Mouse (Mus musculus) liver, embryonic 12.5 days (tissue): ENCODE measurements around the gene Gm43738. TPM values are rescaled to one million over a fixed set of nuclear protein-coding genes. Genes with fewer than 3 reads are reported as not detected.

ENCODE experiments used
- ATAC-seq: fragments of 200-750 bp; cut with Nextera tagmentation; 2 replicates; pipeline ENCODE4 v1.8.0; 2017; ENCODE audit warnings: moderate number of reproducible peaks, mild to moderate bottlenecking, moderate library complexity
- H3K27ac ChIP-seq: fragments of 300-500 bp; sonication (generic); 2 replicates; pipeline ENCODE4 v1.5.1; 2016; ENCODE audit warnings: mild to moderate bottlenecking
- H3K27me3 ChIP-seq: fragments of 300-500 bp; sonication (generic); replicated peaks from 2 replicates; pipeline ENCODE4 v1.6.1; 2016; ENCODE audit warnings: mild to moderate bottlenecking, moderate library complexity
- H3K36me3 ChIP-seq: fragments of 300-500 bp; sonication (generic); 2 replicates; pipeline ENCODE4 v1.6.1; 2016; ENCODE audit warnings: mild to moderate bottlenecking, moderate library complexity
- H3K4me1 ChIP-seq: fragments of 300-500 bp; sonication (generic); 2 replicates; pipeline ENCODE4 v1.6.1; 2016
- H3K4me2 ChIP-seq: fragments of 300-500 bp; sonication (generic); 2 replicates; pipeline ENCODE4 v1.6.1; 2016; ENCODE audit warnings: mild to moderate bottlenecking, moderate library complexity
- H3K4me3 ChIP-seq: fragments of 300-500 bp; sonication (generic); 2 replicates; pipeline ENCODE4 v1.5.1; 2016; ENCODE audit warnings: mild to moderate bottlenecking, moderate library complexity
- H3K9ac ChIP-seq: fragments of 300-500 bp; sonication (generic); 2 replicates; pipeline ENCODE4 v1.6.1; 2016; ENCODE audit warnings: mild to moderate bottlenecking, moderate library complexity
- H3K9me3 ChIP-seq: fragments of 300-500 bp; sonication (generic); replicated peaks from 2 replicates; pipeline ENCODE4 v1.6.1; 2016; ENCODE audit warnings: mild to moderate bottlenecking, moderate library complexity
- WGBS: fragments of 180-500 bp; shearing (Covaris S2); methylation state at CpG from one replicate; pipeline ENCODE4 v1.1.7; 2016; ENCODE audit not compliant: insufficient replicate concordance; 5-methylcytosine and 5-hydroxymethylcytosine counted together
- polyA plus RNA-seq: library from polyadenylated mRNA; unstranded; fragments of >200 nt; fragmentation: Nextera tagmentation; extraction: Ambion mirVana; gene quantifications from 2 replicates; pipeline ENCODE4 v1.2.1, GENCODE M21; 2016

The Gm43738 gene
- polyA plus RNA-seq, 1 experiment from 2014 or later = 0.06 TPM

GRCm38 (mm10) chr3:89131816-89132215, 30.9 kb upstream of the Gm43738 start:
- H3K27ac ChIP-seq = peak overlapping the region; percentile 97
- no peaks in the 10 kb centered on the region for H3K9me3 ChIP-seq
- no peak for ATAC-seq
- peak overlapping the region; percentile 84 for H3K4me2 ChIP-seq
- peaks cover 84% of the 10 kb centered on the region for H3K4me1 ChIP-seq
- WGBS = 30% methylated on average over 4 of the region's 4 CpGs
- no peaks in the 10 kb centered on the region for H3K36me3 ChIP-seq
- H3K4me3 ChIP-seq = peak overlapping the region; percentile 54
- peak overlapping the region; percentile 74 for H3K9ac ChIP-seq
- no peaks in the 10 kb centered on the region for H3K27me3 ChIP-seq

- Histone ChIP-seq H3K4me3 (no peak overlapping the region), H3K4me1 (peaks cover 70% of the 10 kb centered on the region), H3K27ac (peak overlapping the region; percentile 48), H3K9ac (no peak overlapping the region), H3K36me3 (no peaks in the 10 kb centered on the region), H3K4me2 (no peak overlapping the region), H3K27me3 (no peaks in the 10 kb centered on the region), H3K9me3 (no peaks in the 10 kb centered on the region)
- 81% methylated on average over 3 of the region's 3 CpGs for WGBS
- no peak for ATAC-seq
Measured at GRCm38 (mm10) chr3:89129908-89130307, 29.0 kb upstream of the Gm43738 start.

DNA sequence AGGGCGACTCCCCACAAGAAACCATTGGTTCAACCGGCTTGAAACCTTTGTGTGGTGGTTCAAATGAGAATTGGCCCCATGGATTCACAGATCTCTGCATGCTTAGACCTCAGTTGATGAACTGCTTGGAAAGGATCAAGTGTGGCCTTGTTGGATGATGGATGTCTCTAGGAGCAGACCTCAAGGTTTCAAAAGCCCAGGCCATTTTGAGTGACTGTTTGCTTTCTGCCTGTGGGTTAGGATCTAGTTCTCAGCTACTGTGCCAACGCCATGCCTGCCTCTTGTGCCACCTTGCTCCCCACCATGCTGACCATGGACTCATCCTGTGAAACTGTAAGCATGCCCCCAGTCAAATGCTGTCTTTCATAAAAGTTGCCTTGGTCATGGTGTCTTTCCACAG, 25.1 kb upstream of the Gm43738 start:
- peaks cover 48% of the 10 kb centered on the region for H3K4me1 ChIP-seq
- no peak overlapping the region for H3K4me3 ChIP-seq
- ATAC-seq = no peak
- no peak overlapping the region for H3K9ac ChIP-seq
- no peak overlapping the region for H3K4me2 ChIP-seq
- no peaks in the 10 kb centered on the region for H3K9me3 ChIP-seq
- H3K27ac ChIP-seq = no peak overlapping the region
- WGBS = 88% methylated on average over 3 of the region's 3 CpGs
- no peaks in the 10 kb centered on the region for H3K36me3 ChIP-seq
- no peaks in the 10 kb centered on the region for H3K27me3 ChIP-seq

GRCm38 (mm10) chr3:89124241-89124640, 23.3 kb upstream of the Gm43738 start:
- H3K27ac ChIP-seq = no peak overlapping the region
- 67% methylated on average over 3 of the region's 3 CpGs for WGBS
- H3K27me3 ChIP-seq = no peaks in the 10 kb centered on the region
- H3K9me3 ChIP-seq = no peaks in the 10 kb centered on the region
- no peak overlapping the region for H3K9ac ChIP-seq
- H3K4me1 ChIP-seq = peaks cover 32% of the 10 kb centered on the region
- H3K4me2 ChIP-seq = no peak overlapping the region
- no peak overlapping the region for H3K4me3 ChIP-seq
- H3K36me3 ChIP-seq = no peaks in the 10 kb centered on the region
- ATAC-seq = no peak

DNA sequence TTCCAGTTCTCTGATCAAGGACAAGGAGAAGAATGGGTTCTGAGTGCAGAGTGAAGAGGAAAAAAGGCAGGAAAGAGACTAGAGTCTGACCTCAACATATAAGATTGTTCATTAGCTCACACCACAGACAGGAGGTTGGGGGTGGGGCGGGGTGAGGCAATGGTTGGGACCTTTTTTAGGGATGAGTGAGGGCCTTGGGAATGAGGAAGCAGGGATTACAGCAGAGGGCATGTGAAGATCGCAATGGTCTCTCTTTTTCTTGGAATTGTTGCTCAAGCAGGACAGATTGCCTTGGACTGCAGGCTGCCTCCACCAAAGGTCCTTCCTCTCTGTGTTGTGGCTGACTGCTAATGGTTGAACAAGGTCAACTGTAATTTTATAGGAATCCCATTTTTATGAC, 22.4 kb upstream of the Gm43738 start:
- H3K4me2 ChIP-seq = no peak overlapping the region
- H3K27me3 ChIP-seq = no peaks in the 10 kb centered on the region
- H3K9me3 ChIP-seq = no peaks in the 10 kb centered on the region
- 60% methylated on average over 2 of the region's 2 CpGs for WGBS
- H3K27ac ChIP-seq = no peak overlapping the region
- ATAC-seq = no peak
- no peak overlapping the region for H3K4me3 ChIP-seq
- H3K9ac ChIP-seq = no peak overlapping the region
- H3K4me1 ChIP-seq = peaks cover 22% of the 10 kb centered on the region
- no peaks in the 10 kb centered on the region for H3K36me3 ChIP-seq

DNA sequence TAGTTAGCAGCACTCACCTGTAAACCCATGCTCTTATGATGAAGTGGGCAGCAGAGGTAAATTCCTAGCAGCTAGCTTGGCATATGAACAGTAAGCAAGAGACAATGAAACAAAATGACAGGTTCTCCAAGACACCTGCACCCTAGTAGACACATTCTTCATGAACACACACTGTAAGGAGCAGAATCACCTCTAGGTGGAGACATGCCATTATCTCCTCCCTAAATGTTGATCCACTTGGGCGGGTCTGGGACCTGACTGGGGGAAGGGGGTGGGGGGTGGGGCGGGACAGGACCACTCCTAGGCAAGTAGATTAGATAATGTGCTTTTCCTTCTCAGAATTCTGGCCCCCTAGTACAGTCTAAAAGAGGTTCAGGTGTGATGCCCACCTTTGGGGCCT, 14.6 kb upstream of the Gm43738 start:
- peak; percentile 89 for ATAC-seq
- peak overlapping the region; percentile 49 for H3K9ac ChIP-seq
- peak overlapping the region; percentile 69 for H3K27ac ChIP-seq
- H3K27me3 ChIP-seq = 0 out of 2 replicates have a peak, but pooled peaks cover 3% of the 10 kb centered on the region
- WGBS = 4% methylated on average over 2 of the region's 2 CpGs
- no peaks in the 10 kb centered on the region for H3K36me3 ChIP-seq
- H3K4me2 ChIP-seq = peak overlapping the region; percentile 38
- no peak overlapping the region; the same call in 1 of the 2 replicates for H3K4me3 ChIP-seq
- no peaks in the 10 kb centered on the region for H3K9me3 ChIP-seq
- H3K4me1 ChIP-seq = peaks cover 34% of the 10 kb centered on the region

DNA sequence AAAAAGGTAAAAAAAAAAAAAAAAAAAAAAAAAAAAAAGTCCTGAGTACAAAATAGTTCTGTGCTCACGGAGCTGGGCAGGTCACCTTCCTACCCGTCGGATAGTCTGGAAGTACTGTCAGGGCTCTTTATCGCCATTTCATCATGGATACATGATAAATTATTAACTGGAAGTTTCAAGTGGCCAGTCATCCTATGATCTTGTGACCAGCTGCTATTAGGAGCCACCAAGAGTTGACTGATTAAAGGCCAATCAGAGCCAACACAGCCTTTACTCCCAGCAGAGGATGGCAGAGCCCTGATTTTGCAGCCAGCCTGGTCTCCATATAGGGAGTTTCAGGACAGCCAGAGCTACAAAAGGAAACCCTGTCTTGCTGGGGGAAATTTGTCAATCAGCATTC, 12.2 kb upstream of the Gm43738 start:
- no peak overlapping the region for H3K4me3 ChIP-seq
- H3K4me2 ChIP-seq = no peak overlapping the region
- 69% methylated on average over 4 of the region's 4 CpGs for WGBS
- H3K27me3 ChIP-seq = 0 out of 2 replicates have a peak, but pooled peaks cover 3% of the 10 kb centered on the region
- no peak for ATAC-seq
- H3K9me3 ChIP-seq = no peaks in the 10 kb centered on the region
- peaks cover 34% of the 10 kb centered on the region for H3K4me1 ChIP-seq
- no peaks in the 10 kb centered on the region for H3K36me3 ChIP-seq
- H3K9ac ChIP-seq = no peak overlapping the region
- H3K27ac ChIP-seq = no peak overlapping the region

- peaks cover 10% of the 10 kb centered on the region for H3K4me1 ChIP-seq
- H3K9ac ChIP-seq = no peak overlapping the region
- H3K4me2 ChIP-seq = no peak overlapping the region
- no peaks in the 10 kb centered on the region for H3K9me3 ChIP-seq
- 0 out of 2 replicates have a peak, but pooled peaks cover 3% of the 10 kb centered on the region for H3K27me3 ChIP-seq
- WGBS = 52% methylated on average over 1 of the region's 1 CpGs
- no peak for ATAC-seq
- H3K4me3 ChIP-seq = no peak overlapping the region
- no peaks in the 10 kb centered on the region for H3K36me3 ChIP-seq
- H3K27ac ChIP-seq = no peak overlapping the region
Measured at GRCm38 (mm10) chr3:89108146-89108545, 7.2 kb upstream of the Gm43738 start.

- Histone ChIP-seq H3K9me3 (no peaks in the 10 kb centered on the region), H3K9ac (no peak overlapping the region), H3K4me1 (peaks cover 16% of the 10 kb centered on the region), H3K4me2 (no peak overlapping the region), H3K4me3 (no peak overlapping the region), H3K27me3 (0 out of 2 replicates have a peak, but pooled peaks cover 3% of the 10 kb centered on the region), H3K36me3 (no peaks in the 10 kb centered on the region), H3K27ac (no peak overlapping the region)
- WGBS = 57% methylated on average over 3 of the region's 3 CpGs
- ATAC-seq = no peak
Measured at GRCm38 (mm10) chr3:89107545-89107944, 6.6 kb upstream of the Gm43738 start.

GRCm38 (mm10) chr3:89106881-89107280, 6.0 kb upstream of the Gm43738 start:
- no peak overlapping the region for H3K4me2 ChIP-seq
- ATAC-seq = no peak
- H3K36me3 ChIP-seq = no peaks in the 10 kb centered on the region
- peak overlapping the region; percentile 37 for H3K27ac ChIP-seq
- no peaks in the 10 kb centered on the region for H3K9me3 ChIP-seq
- no peak overlapping the region for H3K4me3 ChIP-seq
- H3K9ac ChIP-seq = no peak overlapping the region
- 0 out of 2 replicates have a peak, but pooled peaks cover 3% of the 10 kb centered on the region for H3K27me3 ChIP-seq
- H3K4me1 ChIP-seq = peaks cover 20% of the 10 kb centered on the region

DNA sequence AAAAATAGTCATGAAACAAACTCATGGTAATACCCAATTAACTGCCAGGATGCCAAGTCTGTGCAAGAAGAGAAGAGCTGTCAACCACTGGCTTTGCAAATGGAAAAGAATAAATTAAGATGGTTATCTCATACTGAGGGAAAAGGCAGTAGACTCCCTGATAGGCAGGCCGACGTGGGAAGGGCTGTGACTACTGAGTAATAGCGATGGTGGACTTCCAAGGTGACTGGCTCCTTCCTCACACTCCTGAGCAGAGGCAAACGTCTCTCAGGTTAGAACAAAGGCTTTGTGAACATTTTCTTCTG, 2.3 kb upstream of the Gm43738 start:
- peaks cover 49% of the 10 kb centered on the region for H3K4me1 ChIP-seq
- 53% methylated on average over 4 of the region's 4 CpGs for WGBS
- H3K27me3 ChIP-seq = no peaks in the 10 kb centered on the region
- H3K4me3 ChIP-seq = no peak overlapping the region
- no peak for ATAC-seq
- H3K27ac ChIP-seq = peak overlapping the region; percentile 81
- no peaks in the 10 kb centered on the region for H3K9me3 ChIP-seq
- no peak overlapping the region for H3K9ac ChIP-seq
- peaks cover 22% of the 10 kb centered on the region for H3K36me3 ChIP-seq
- H3K4me2 ChIP-seq = no peak overlapping the region; the same call in 1 of the 2 replicates

DNA sequence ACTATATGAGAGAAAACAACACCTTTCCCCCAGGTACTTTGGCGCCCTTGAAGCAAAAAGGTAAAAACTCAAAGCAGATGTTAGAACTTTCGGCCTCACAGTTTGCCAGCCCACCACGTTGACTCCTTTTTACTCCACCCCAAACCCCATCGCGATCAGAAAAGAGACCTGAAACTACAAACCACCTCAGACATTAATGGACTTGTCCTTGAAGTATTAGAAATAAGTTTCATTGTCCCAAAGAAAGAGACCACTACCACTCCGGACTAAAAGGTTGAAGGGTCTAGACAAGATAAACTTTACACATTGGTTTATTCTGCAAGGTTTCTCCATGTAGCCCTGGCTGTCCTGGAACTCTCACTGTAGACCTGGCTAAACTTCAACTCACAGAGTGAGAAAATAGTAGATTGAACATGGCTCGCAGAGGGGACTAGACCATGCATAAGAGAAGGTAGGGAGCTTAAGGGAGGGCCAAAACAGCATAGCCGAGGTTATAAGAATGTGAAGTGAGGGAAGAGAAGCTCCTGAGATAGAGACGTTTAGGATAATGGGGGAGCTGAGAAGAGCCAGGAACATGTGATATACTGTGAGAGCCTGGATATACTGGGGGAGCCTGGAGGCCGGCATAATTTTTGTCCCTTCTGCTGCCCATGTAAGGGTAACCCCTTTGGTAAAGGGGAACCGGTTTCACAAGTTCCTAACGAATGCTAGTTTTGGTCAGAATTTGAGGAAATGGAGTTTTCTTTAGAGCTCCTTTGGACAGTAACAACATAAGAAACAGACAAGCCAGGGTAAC, 1.8 kb upstream of the Gm43738 start:
- Histone ChIP-seq H3K9me3 (no peaks in the 10 kb centered on the region), H3K4me1 (peaks cover 47% of the 10 kb centered on the region), H3K36me3 (peaks cover 28% of the 10 kb centered on the region), H3K27ac (peak overlapping the region; percentile 81), H3K4me2 (peak overlapping the region; percentile 95), H3K4me3 (peak overlapping the region; percentile 80), H3K27me3 (no peaks in the 10 kb centered on the region), H3K9ac (peak overlapping the region; percentile 63)
- no peak for ATAC-seq
- 51% methylated on average over 12 of the region's 12 CpGs for WGBS
